Mouse (Mus musculus) ES-Bruce4 (cell line): ENCODE data around the gene Mtf2.

Experiments
- CTCF ChIP-seq: IDR thresholded peaks from one replicate; pipeline ENCODE4 v1.8.1; 2011; ENCODE audit warnings: low read depth, low read length
- POLR2A ChIP-seq: IDR thresholded peaks from one replicate; pipeline ENCODE4 v1.8.1; 2011; ENCODE audit warnings: low read length; ENCODE audit not compliant: insufficient read depth

DNA sequence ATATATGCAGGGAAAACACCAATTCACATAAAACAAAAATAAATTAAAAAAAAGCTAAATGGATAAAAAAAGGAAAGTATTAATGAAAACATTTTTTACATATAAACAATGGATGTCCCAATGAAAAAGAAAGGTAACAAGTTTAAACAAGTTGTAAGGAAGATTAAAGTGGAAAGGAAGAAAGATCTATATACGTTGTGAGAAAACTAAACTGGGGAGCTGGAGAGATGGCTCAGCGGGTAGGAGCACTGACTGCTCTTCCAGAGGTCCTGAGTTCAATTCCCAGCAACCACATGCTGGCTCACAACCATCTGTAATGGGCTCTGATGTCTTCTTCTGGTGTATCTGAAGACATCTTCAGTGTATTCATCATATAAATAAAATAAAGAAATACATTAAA lies 14.4 kb upstream of the Mtf2 start:
- TF ChIP-seq CTCF (no peak), POLR2A (no peak)
